Mouse (Mus musculus): ENCODE results near the gene Fcnb. TPM values are rescaled to one million over a fixed set of nuclear protein-coding genes. Genes with fewer than 3 reads are reported as not detected.

The Fcnb gene
- polyA plus RNA-seq, 1 experiment from 2014 or later = 0.29 TPM

GRCm38 (mm10) chr2:28039647-28040325 lies 44.9 kb downstream of the Fcnb start:
- Histone ChIP-seq H3K9ac (no peak overlapping the region), H3K9me3 (no peaks in the 10 kb centered on the region), H3K4me3 (replicated peaks) (no peak overlapping the region), H3K4me2 (no peak overlapping the region), H3K4me1 (no peaks in the 10 kb centered on the region), H3K27me3 (no peaks in the 10 kb centered on the region), H3K27ac (no peak overlapping the region), H3K36me3 (replicated peaks) (no peaks in the 10 kb centered on the region)
- no peak for ATAC-seq (ENCODE audit: low FRiP score)
- 97% methylated on average over 10 of the region's 10 CpGs for WGBS

DNA sequence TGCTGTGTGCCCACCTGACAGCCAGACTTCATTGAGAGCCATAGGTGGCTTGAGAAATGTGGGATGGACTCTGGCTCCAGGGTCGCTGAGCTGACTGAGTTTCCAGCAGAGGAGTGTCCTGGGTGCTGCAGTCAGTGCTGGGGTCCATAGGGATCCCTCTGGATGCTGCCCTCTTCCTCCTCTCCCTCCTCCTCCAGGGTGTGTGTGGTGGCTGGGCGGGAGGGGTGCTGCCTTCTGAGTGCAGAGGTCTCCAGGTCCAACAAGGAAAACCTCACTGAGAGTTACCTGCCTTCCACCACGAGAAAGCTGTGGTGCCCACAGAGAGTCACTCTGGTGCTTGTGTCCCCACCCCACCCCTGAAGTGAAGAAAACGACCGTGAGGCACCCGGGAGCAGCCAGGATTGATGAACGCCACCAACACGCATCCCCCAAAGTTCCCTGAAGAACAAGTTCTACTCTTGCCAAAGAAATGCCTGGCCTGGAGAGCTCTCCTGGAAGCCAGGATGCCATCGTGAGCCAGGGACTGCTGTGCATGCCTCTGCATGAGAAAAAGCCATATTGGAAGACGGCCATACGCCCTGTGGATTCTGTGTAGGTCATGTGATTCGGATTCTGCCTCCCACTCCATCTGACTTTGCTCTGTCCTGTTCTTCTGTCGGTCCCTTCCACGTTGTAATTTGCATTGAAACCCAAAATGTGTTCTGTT lies 46.1 kb downstream of the Fcnb start:
- WGBS = 89% methylated on average over 14 of the region's 14 CpGs
- no peaks in the 10 kb centered on the region for H3K36me3 ChIP-seq (replicated peaks)
- no peak overlapping the region for H3K4me2 ChIP-seq
- H3K27me3 ChIP-seq = no peaks in the 10 kb centered on the region
- no peak overlapping the region for H3K4me3 ChIP-seq (replicated peaks)
- peak overlapping the region; percentile 47; the same call in 1 of the 2 replicates for H3K27ac ChIP-seq
- no peaks in the 10 kb centered on the region for H3K4me1 ChIP-seq
- no peaks in the 10 kb centered on the region for H3K9me3 ChIP-seq
- H3K9ac ChIP-seq = no peak overlapping the region
- ATAC-seq (ENCODE audit: low FRiP score) = no peak

- no peak for ATAC-seq (ENCODE audit: low FRiP score)
- 84% methylated on average over 12 of the region's 12 CpGs for WGBS
These were observed 46.9 kb downstream of the Fcnb start for GRCm38 (mm10) chr2:28037505-28038390.

GRCm38 (mm10) chr2:28036788-28037187 lies 47.9 kb downstream of the Fcnb start:
- no peak overlapping the region for H3K9ac ChIP-seq
- no peak overlapping the region for H3K4me2 ChIP-seq
- H3K36me3 ChIP-seq (replicated peaks) = no peaks in the 10 kb centered on the region
- no peak overlapping the region for H3K4me3 ChIP-seq (replicated peaks)
- no peak for ATAC-seq (ENCODE audit: low FRiP score)
- no peaks in the 10 kb centered on the region for H3K9me3 ChIP-seq
- no peaks in the 10 kb centered on the region for H3K4me1 ChIP-seq
- H3K27me3 ChIP-seq = no peaks in the 10 kb centered on the region
- H3K27ac ChIP-seq = no peak overlapping the region
- WGBS = 92% methylated on average over 13 of the region's 13 CpGs

More at GRCm38 (mm10) chr2:28037505-28038390, 46.9 kb downstream of the Fcnb start:
- H3K27ac ChIP-seq = peak overlapping the region; percentile 47
- no peak overlapping the region for H3K4me2 ChIP-seq
- H3K9ac ChIP-seq = no peak overlapping the region
- no peaks in the 10 kb centered on the region for H3K9me3 ChIP-seq
- no peaks in the 10 kb centered on the region for H3K27me3 ChIP-seq
- H3K36me3 ChIP-seq (replicated peaks) = no peaks in the 10 kb centered on the region
- no peak overlapping the region for H3K4me3 ChIP-seq (replicated peaks)
- no peaks in the 10 kb centered on the region for H3K4me1 ChIP-seq

GRCm38 (mm10) chr2:28034011-28034710 lies 50.5 kb downstream of the Fcnb start:
- WGBS = 64% methylated on average over 13 of the region's 13 CpGs
- no peaks in the 10 kb centered on the region for H3K4me1 ChIP-seq
- no peak overlapping the region for H3K4me3 ChIP-seq (replicated peaks)
- H3K4me2 ChIP-seq = no peak overlapping the region
- no peak overlapping the region for H3K27ac ChIP-seq
- H3K9ac ChIP-seq = no peak overlapping the region
- no peaks in the 10 kb centered on the region for H3K27me3 ChIP-seq
- no peaks in the 10 kb centered on the region for H3K9me3 ChIP-seq
- H3K36me3 ChIP-seq (replicated peaks) = peaks cover under 1% of the 10 kb centered on the region; the same call in 1 of the 2 replicates
- ATAC-seq (ENCODE audit: low FRiP score) = no peak

DNA sequence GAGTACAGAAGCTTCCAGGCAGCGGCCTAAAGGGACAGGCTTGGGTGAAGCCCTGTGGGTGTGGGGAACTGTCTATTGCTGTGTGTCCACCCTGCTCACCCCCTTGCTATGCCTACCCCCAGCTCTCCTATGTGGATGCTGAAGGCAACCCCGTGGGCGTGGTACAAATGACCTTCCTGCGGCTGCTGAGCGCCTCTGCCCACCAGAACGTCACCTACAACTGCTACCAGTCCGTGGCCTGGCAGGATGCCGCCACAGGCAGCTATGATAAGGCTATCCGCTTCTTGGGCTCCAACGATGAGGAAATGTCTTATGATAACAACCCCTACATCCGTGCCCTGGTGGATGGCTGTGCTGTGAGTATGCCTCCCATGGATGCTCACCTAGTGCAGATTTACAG lies 52.2 kb downstream of the Fcnb start:
- no peaks in the 10 kb centered on the region for H3K4me1 ChIP-seq
- H3K9me3 ChIP-seq = no peaks in the 10 kb centered on the region
- H3K36me3 ChIP-seq (replicated peaks) = peaks cover 8% of the 10 kb centered on the region; the same call in 1 of the 2 replicates
- no peak overlapping the region for H3K4me2 ChIP-seq
- WGBS = 92% methylated on average over 11 of the region's 11 CpGs
- H3K4me3 ChIP-seq (replicated peaks) = no peak overlapping the region
- H3K27ac ChIP-seq = no peak overlapping the region
- no peaks in the 10 kb centered on the region for H3K27me3 ChIP-seq
- no peak for ATAC-seq (ENCODE audit: low FRiP score)
- no peak overlapping the region for H3K9ac ChIP-seq

DNA sequence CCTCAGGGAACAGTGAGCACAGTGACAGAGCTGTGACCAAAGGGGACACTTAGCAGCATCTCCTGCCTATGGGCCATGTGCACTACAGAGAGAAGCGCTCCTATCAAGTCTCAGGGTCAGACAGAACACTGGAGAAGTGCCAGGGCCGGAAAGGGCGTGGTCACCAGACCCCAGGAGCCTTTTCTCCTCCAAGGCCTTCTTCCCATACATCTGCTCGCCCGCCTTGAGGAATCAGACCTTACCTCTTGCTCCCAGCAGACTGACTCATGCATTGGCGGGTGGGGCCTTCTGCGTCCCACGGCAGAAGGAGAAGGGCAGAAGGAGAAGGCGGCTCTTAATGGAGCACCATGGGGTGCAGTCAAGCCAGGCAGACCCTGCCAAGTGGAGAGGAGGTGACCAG lies 52.8 kb downstream of the Fcnb start:
- ATAC-seq (ENCODE audit: low FRiP score) = no peak
- no peaks in the 10 kb centered on the region for H3K9me3 ChIP-seq
- H3K27ac ChIP-seq = no peak overlapping the region

More for the DNA sequence above, 52.8 kb downstream of the Fcnb start:
- H3K27me3 ChIP-seq = no peaks in the 10 kb centered on the region
- H3K4me1 ChIP-seq = no peaks in the 10 kb centered on the region
- H3K4me2 ChIP-seq = no peak overlapping the region
- H3K36me3 ChIP-seq (replicated peaks) = peaks cover 8% of the 10 kb centered on the region; the same call in 1 of the 2 replicates
- H3K9ac ChIP-seq = no peak overlapping the region
- H3K4me3 ChIP-seq (replicated peaks) = no peak overlapping the region
- 82% methylated on average over 9 of the region's 9 CpGs for WGBS

Other genes with a start within 250 kb of the Fcnb start
- gene Col5a1, start 198.5 kb downstream of the Fcnb start, polyA plus RNA-seq (2016; fragmentation: Nextera tagmentation; extraction: Ambion mirVana) = 17.1 and 21.7 TPM in 2 replicates
- gene Olfm1, start 108.1 kb upstream of the Fcnb start, polyA plus RNA-seq (2016; fragmentation: Nextera tagmentation; extraction: Ambion mirVana) = 79.8 and 81.5 TPM in 2 replicates

All from forebrain, embryonic 12.5 days (tissue).